Mouse (Mus musculus): ENCODE data around the gene Dedd2.

- no peak for TF ChIP-seq POLR2A (IDR thresholded peaks at IDR 0.05; ENCODE audit: control insufficient read depth in 1 of 2, insufficient read depth in 1 of 2, low read depth in 1 of 2, low read length in 2 of 2, poor library complexity in 1 of 2)
- no peak for TF ChIP-seq ELF1 (IDR thresholded peaks at IDR 0.05; ENCODE audit: low read depth, low read length)
- no peak for TF ChIP-seq ZKSCAN1 (IDR thresholded peaks at IDR 0.05; ENCODE audit: low read depth, low read length)
- no peak for TF ChIP-seq NELFE (IDR thresholded peaks at IDR 0.05; ENCODE audit: low read depth, low read length)
- TF ChIP-seq TAL1 (IDR thresholded peaks at IDR 0.05; ENCODE audit: low read length), result no peak
- no peak for TF ChIP-seq CTCF (IDR thresholded peaks at IDR 0.05 in 2 of 3, conservative IDR thresholded peaks at IDR 0.05 in 1 of 3; ENCODE audit: control insufficient read depth in 1 of 3, insufficient read depth in 1 of 3, low read depth in 2 of 3, low read length in 3 of 3, poor library complexity in 1 of 3, severe bottlenecking in 1 of 3)
- no peak for TF ChIP-seq ETS1 (IDR thresholded peaks at IDR 0.05; ENCODE audit: low read depth, low read length)
- no peak for TF ChIP-seq RCOR1 (IDR thresholded peaks at IDR 0.05; ENCODE audit: low read depth, low read length)
Measured at GRCm38 (mm10) chr7:25170583-25170982, 49.8 kb downstream of the Dedd2 start.
